Mouse (Mus musculus): ENCODE results near the gene Rspo1.
A peak's percentile ranks its signal among the peaks of the same experiment; 100 is the strongest.

GRCm38 (mm10) chr4:124983893-124984526 lies 2.2 kb upstream of the Rspo1 start:
- TF ChIP-seq CTCF (IDR thresholded peaks at IDR 0.05; ENCODE audit: extremely low read depth, insufficient read length, insufficient replicate concordance, low read depth, low read length): peak; percentile 32; the same call in 1 of the 2 replicates
- TF ChIP-seq POLR2A (IDR thresholded peaks at IDR 0.05; ENCODE audit: low read depth, low read length): no peak
